Mouse (Mus musculus) liver, postnatal 0 days (tissue): ENCODE results near the gene Plekhj1.

Source experiments
- CTCF ChIP-seq: sonication (generic); IDR thresholded peaks from 2 replicates; pipeline ENCODE4 v1.5.1; 2016; ENCODE audit warnings: antibody characterized with exemption, low read depth
- EP300 ChIP-seq: IDR thresholded peaks from 2 replicates; pipeline ENCODE4 v1.6.1; 2016; ENCODE audit warnings: antibody characterized with exemption, low read depth, mild to moderate bottlenecking

DNA sequence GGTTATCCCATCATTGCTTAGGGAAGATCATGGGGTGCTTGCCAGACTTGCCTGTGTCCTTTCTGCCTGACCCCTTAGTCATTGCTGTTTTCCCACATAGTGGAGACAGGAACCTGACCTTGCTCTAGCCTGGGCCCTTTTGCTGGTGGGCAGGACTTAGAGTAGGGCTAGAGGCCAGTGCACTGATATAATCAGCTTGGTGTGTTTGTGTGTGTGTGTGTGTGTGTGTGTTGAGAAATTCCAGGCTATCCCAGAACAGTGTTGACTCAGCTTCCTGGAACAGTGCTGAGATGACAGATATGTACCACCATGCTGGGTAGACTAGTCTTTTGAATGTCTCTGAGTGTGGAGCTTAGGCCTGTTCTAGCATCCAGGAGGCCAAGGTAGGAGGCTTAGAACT is 18.9 kb downstream of the Plekhj1 start:
- TF ChIP-seq EP300: no peak
- no peak for TF ChIP-seq CTCF
